Mouse (Mus musculus) layer of hippocampus, adult 18-20 months (tissue): ENCODE data around the gene Stam. TPM values are rescaled to one million over a fixed set of nuclear protein-coding genes. Genes with fewer than 3 reads are reported as not detected.
"Not testable (repeated sequence)": the region's sequence is repeated elsewhere in the genome, so short reads cannot be mapped to it uniquely, and the experiment has no call there.

Source experiments
- DNase-seq, 2 experiments: peaks; one replicate each; pipeline ENCODE4 v3.0.0; 2022; ENCODE audit warnings: low spot score in 2 of 2
- total RNA-seq, 2 experiments: library from RNA; stranded (reverse); gene quantifications; 2 replicates each; pipeline ENCODE4 v1.2.3; 2021

Gene Stam
- total RNA-seq, 2 experiments from 2014 or later: 89.2 to 91.4 TPM

- DNase-seq: no peak
Observed at GRCm38 (mm10) chr2:14190684-14191083, 116.8 kb downstream of the Stam start.

GRCm38 (mm10) chr2:14191601-14192000 lies 117.7 kb downstream of the Stam start:
- no peak for DNase-seq

- no peak for DNase-seq
Observed at GRCm38 (mm10) chr2:14192046-14192445, 118.1 kb downstream of the Stam start.

GRCm38 (mm10) chr2:14198325-14198903 lies 124.5 kb downstream of the Stam start:
- DNase-seq: not testable (repeated sequence)

Other genes starting within 250 kb of the Stam start
- 10 to 100 TPM; 15.0 to 18.3 TPM for gene Hacd1, start 18.0 kb upstream of the Stam start, total RNA-seq
- gene Tmem236, start 100.4 kb downstream of the Stam start, total RNA-seq: not detected
- 1 to 10 TPM; 2.7 to 2.9 TPM for gene Mrc1, start 155.3 kb downstream of the Stam start, total RNA-seq